Mouse (Mus musculus): ENCODE data around the gene Mal.
A peak's percentile ranks its signal among the peaks of the same experiment; 100 is the strongest.
"Not testable (repeated sequence)": the region's sequence is repeated elsewhere in the genome, so short reads cannot be mapped to it uniquely, and the experiment has no call there.

The Mal gene

DNA sequence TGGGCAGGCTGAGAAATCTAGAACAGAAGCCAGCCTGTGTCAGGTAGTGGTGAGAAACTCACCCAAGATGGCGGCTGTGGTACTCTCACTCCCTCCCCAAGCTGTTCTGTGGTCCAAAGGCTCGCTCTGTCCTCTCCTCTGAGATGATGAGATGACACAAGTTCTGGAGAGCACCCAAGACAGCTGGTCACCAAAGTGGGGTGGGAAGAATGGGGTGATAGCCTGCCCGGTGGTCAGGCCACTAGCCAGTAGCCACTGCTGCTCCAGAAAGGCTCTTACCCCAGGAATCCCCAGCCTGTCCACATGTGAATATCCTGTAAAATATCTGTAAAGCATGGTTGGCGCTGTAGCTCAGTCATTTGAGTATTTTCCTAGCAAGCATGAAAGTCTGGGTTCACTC, 44.2 kb downstream of the Mal start:
- H3K27me3 ChIP-seq (ENCODE audit: insufficient read depth, low read length) = no peaks in the 10 kb centered on the region
- no peak for TF ChIP-seq NANOG (IDR thresholded peaks at IDR 0.05; ENCODE audit: borderline replicate concordance, low read length)
- no peak for TF ChIP-seq CTCF (conservative IDR thresholded peaks at IDR 0.05; ENCODE audit: low read length)
- TF ChIP-seq POU5F1 (IDR thresholded peaks at IDR 0.05; ENCODE audit: borderline replicate concordance, low read length) = no peak
- H3K9me3 ChIP-seq (ENCODE audit: low read length) = no peaks in the 10 kb centered on the region
- peaks cover 35% of the 10 kb centered on the region for H3K4me1 ChIP-seq (replicated peaks; ENCODE audit: low read depth, low read length)
- H3K36me3 ChIP-seq (ENCODE audit: insufficient read depth, low read length) = peaks cover under 1% of the 10 kb centered on the region; the same call in 1 of the 2 replicates
- no peak overlapping the region for H3K4me3 ChIP-seq (replicated peaks; ENCODE audit: low read length)

- no peaks in the 10 kb centered on the region for H3K9me3 ChIP-seq (ENCODE audit: low read length)
- H3K36me3 ChIP-seq (ENCODE audit: insufficient read depth, low read length) = peaks cover 8% of the 10 kb centered on the region
- TF ChIP-seq POU5F1 (IDR thresholded peaks at IDR 0.05; ENCODE audit: borderline replicate concordance, low read length) = no peak
- TF ChIP-seq CTCF (conservative IDR thresholded peaks at IDR 0.05; ENCODE audit: low read length) = no peak
- TF ChIP-seq NANOG (IDR thresholded peaks at IDR 0.05; ENCODE audit: borderline replicate concordance, low read length) = no peak
- no peaks in the 10 kb centered on the region for H3K27me3 ChIP-seq (ENCODE audit: insufficient read depth, low read length)
- no peak overlapping the region for H3K4me3 ChIP-seq (replicated peaks; ENCODE audit: low read length)
- peaks cover 43% of the 10 kb centered on the region for H3K4me1 ChIP-seq (replicated peaks; ENCODE audit: low read depth, low read length)
Measured at GRCm38 (mm10) chr2:127611386-127611785, 45.1 kb downstream of the Mal start.

GRCm38 (mm10) chr2:127608986-127609385, 47.5 kb downstream of the Mal start:
- peaks cover 67% of the 10 kb centered on the region for H3K4me1 ChIP-seq (replicated peaks; ENCODE audit: low read depth, low read length)
- no peak overlapping the region for H3K4me3 ChIP-seq (replicated peaks; ENCODE audit: low read length)
- H3K36me3 ChIP-seq (ENCODE audit: insufficient read depth, low read length) = peaks cover 31% of the 10 kb centered on the region
- no peaks in the 10 kb centered on the region for H3K27me3 ChIP-seq (ENCODE audit: insufficient read depth, low read length)
- TF ChIP-seq POU5F1 (IDR thresholded peaks at IDR 0.05; ENCODE audit: borderline replicate concordance, low read length) (no peak), NANOG (IDR thresholded peaks at IDR 0.05; ENCODE audit: borderline replicate concordance, low read length) (no peak), CTCF (conservative IDR thresholded peaks at IDR 0.05; ENCODE audit: low read length) (no peak)
- H3K9me3 ChIP-seq (ENCODE audit: low read length) = no peaks in the 10 kb centered on the region

DNA sequence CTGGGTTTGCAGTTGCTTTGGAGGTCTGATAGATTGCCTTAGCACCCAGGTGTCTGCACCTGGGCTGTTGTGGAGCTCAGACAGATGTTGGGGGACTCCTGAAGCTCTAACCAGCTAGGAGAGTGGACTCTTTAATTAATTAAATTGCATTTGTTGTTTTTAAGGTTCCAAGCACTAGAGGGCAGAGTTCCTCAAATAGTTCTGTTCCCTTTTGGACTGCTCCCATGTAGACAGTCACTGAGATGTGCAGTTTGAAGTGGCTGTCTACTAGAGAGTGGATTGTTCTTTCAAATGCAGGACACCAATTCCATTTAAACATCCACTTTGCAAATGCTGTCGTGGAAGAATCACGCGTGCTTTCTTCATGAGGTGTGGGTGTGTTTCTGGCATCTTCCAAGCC, 48.3 kb downstream of the Mal start:
- no peaks in the 10 kb centered on the region for H3K9me3 ChIP-seq (ENCODE audit: low read length)
- no peaks in the 10 kb centered on the region for H3K27me3 ChIP-seq (ENCODE audit: insufficient read depth, low read length)
- peaks cover 74% of the 10 kb centered on the region for H3K4me1 ChIP-seq (replicated peaks; ENCODE audit: low read depth, low read length)
- H3K36me3 ChIP-seq (ENCODE audit: insufficient read depth, low read length) = peaks cover 38% of the 10 kb centered on the region
- H3K4me3 ChIP-seq (replicated peaks; ENCODE audit: low read length) = no peak overlapping the region
- TF ChIP-seq POU5F1 (IDR thresholded peaks at IDR 0.05; ENCODE audit: borderline replicate concordance, low read length) (no peak), CTCF (conservative IDR thresholded peaks at IDR 0.05; ENCODE audit: low read length) (peak; percentile 26), NANOG (IDR thresholded peaks at IDR 0.05; ENCODE audit: borderline replicate concordance, low read length) (no peak)

DNA sequence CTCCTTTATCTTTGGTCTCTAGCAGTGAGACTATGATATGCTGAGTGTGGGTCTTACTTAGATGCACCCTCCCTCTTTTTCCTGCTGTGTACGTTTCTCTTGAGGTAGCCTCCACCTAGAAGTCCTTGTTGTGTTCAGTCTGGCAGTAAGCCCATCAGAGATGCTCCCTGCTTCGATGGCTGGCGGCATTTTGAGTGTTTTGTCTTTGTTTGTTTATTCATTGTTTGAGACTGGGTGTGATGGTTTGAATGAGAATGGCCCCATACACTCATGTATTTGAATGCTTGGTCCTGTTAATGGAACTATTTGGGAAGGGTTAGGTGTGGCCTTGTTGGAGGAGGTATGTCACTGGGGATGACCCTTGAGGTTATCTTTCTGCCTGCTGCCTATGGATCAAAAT, 51.3 kb downstream of the Mal start:
- Histone ChIP-seq H3K4me3 (replicated peaks; ENCODE audit: low read length) (no peak overlapping the region), H3K27me3 (ENCODE audit: insufficient read depth, low read length) (no peaks in the 10 kb centered on the region), H3K9me3 (ENCODE audit: low read length) (no peaks in the 10 kb centered on the region), H3K4me1 (replicated peaks; ENCODE audit: low read depth, low read length) (peaks cover 78% of the 10 kb centered on the region), H3K36me3 (ENCODE audit: insufficient read depth, low read length) (peaks cover 69% of the 10 kb centered on the region)
- TF ChIP-seq NANOG (IDR thresholded peaks at IDR 0.05; ENCODE audit: borderline replicate concordance, low read length) (peak; percentile 97), CTCF (conservative IDR thresholded peaks at IDR 0.05; ENCODE audit: low read length) (no peak), POU5F1 (IDR thresholded peaks at IDR 0.05; ENCODE audit: borderline replicate concordance, low read length) (peak; percentile 64; the same call in 1 of the 2 replicates)

- H3K9me3 ChIP-seq (ENCODE audit: low read length); H3K4me3 ChIP-seq (replicated peaks; ENCODE audit: low read length); H3K27me3 ChIP-seq (ENCODE audit: insufficient read depth, low read length): not testable (repeated sequence)
- Histone ChIP-seq H3K36me3 (ENCODE audit: insufficient read depth, low read length) (peaks cover 87% of the 10 kb centered on the region), H3K4me1 (replicated peaks; ENCODE audit: low read depth, low read length) (peaks cover 60% of the 10 kb centered on the region)
Measured at GRCm38 (mm10) chr2:127603383-127603782, 53.1 kb downstream of the Mal start.

DNA sequence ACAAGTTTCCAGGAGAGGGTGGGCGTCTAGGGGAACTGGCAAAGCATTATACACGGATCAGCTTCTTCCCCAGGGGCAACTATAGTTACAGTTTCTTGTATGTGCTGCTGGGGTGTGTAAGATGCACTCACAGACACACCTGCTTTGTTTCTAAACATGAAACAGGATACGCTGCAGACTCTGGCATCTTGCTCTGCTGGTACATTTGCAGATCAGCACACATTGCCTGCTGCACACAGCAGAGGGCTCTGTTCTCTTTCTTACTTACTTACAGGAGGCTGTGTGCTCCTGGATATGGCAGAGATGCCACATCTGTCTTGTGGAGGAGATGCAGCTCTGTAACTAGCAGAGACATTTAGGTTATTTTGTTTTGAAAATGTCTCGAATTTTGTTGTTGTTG, 65.7 kb downstream of the Mal start:
- Histone ChIP-seq H3K4me3 (replicated peaks; ENCODE audit: low read length) (peak overlapping the region; percentile 97), H3K4me1 (replicated peaks; ENCODE audit: low read depth, low read length) (peaks cover 46% of the 10 kb centered on the region), H3K27me3 (ENCODE audit: insufficient read depth, low read length) (no peaks in the 10 kb centered on the region), H3K36me3 (ENCODE audit: insufficient read depth, low read length) (peaks cover 52% of the 10 kb centered on the region), H3K9me3 (ENCODE audit: low read length) (no peaks in the 10 kb centered on the region)
- TF ChIP-seq POU5F1 (IDR thresholded peaks at IDR 0.05; ENCODE audit: borderline replicate concordance, low read length) = no peak
- no peak for TF ChIP-seq NANOG (IDR thresholded peaks at IDR 0.05; ENCODE audit: borderline replicate concordance, low read length)
- TF ChIP-seq CTCF (conservative IDR thresholded peaks at IDR 0.05; ENCODE audit: low read length) = no peak; the same call in 1 of the 2 replicates

DNA sequence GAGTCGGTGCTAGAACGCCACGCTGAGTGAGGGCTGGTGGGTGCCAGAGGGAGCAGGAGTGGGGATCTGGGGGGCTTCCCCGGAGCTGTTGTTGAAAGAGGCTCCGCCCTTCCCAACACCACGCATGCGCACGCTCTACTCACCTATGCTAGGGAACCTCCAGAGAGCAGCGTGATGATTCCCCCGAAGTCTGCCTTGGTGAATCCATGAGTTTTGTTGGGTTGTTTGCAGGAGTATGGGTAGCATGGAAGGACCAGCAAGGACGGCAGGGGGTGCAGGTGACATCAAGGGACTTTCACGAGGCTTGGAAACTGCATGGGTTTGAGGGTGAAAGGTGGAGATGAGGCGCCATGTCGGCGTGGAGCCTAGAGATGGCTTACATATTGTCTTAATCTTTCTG, 66.3 kb downstream of the Mal start:
- no peak for TF ChIP-seq NANOG (IDR thresholded peaks at IDR 0.05; ENCODE audit: borderline replicate concordance, low read length)
- TF ChIP-seq CTCF (conservative IDR thresholded peaks at IDR 0.05; ENCODE audit: low read length) = no peak
- TF ChIP-seq POU5F1 (IDR thresholded peaks at IDR 0.05; ENCODE audit: borderline replicate concordance, low read length) = no peak
- peaks cover 43% of the 10 kb centered on the region for H3K4me1 ChIP-seq (replicated peaks; ENCODE audit: low read depth, low read length)

GRCm38 (mm10) chr2:127588897-127589296, 67.6 kb downstream of the Mal start:
- Histone ChIP-seq H3K27me3 (ENCODE audit: insufficient read depth, low read length) (peaks cover 3% of the 10 kb centered on the region; the same call in 1 of the 2 replicates), H3K4me1 (replicated peaks; ENCODE audit: low read depth, low read length) (peaks cover 51% of the 10 kb centered on the region), H3K9me3 (ENCODE audit: low read length) (no peaks in the 10 kb centered on the region), H3K36me3 (ENCODE audit: insufficient read depth, low read length) (peaks cover 33% of the 10 kb centered on the region), H3K4me3 (replicated peaks; ENCODE audit: low read length) (peak overlapping the region; percentile 97)
- TF ChIP-seq NANOG (IDR thresholded peaks at IDR 0.05; ENCODE audit: borderline replicate concordance, low read length) (no peak), CTCF (conservative IDR thresholded peaks at IDR 0.05; ENCODE audit: low read length) (no peak), POU5F1 (IDR thresholded peaks at IDR 0.05; ENCODE audit: borderline replicate concordance, low read length) (no peak)

More for the DNA sequence above, 66.3 kb downstream of the Mal start:
- Histone ChIP-seq H3K36me3 (ENCODE audit: insufficient read depth, low read length) (peaks cover 46% of the 10 kb centered on the region), H3K9me3 (ENCODE audit: low read length) (no peaks in the 10 kb centered on the region), H3K27me3 (ENCODE audit: insufficient read depth, low read length) (no peaks in the 10 kb centered on the region), H3K4me3 (replicated peaks; ENCODE audit: low read length) (peak overlapping the region; percentile 97)
